Mouse (Mus musculus): Measurements from ENCODE around the gene Pkhd1.
"Not testable (repeated sequence)": the region's sequence is repeated elsewhere in the genome, so short reads cannot be mapped to it uniquely, and the experiment has no call there.

The Pkhd1 gene

DNA sequence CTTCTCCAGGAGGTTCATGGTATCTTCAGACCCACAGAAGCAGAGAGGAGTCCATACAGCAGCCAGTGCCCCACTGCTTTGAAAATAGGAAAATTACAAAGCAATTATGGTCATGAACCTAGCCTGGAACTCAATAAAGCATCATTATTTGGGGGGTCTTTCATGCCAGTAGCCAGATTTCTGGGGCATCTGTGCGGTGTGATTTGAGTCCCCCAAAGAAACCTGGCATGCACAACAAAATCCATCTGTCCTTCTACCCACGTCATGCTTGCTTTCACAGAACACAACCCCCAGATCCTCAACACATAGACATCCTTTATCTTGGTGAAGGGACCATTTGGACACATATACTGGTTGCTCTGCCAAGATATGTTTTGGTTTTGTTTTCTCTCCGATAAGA lies 316.2 kb downstream of the Pkhd1 start:
- DNase-seq (ENCODE audit: low spot score), result no peak

GRCm38 (mm10) chr1:20288696-20289095 lies 329.2 kb downstream of the Pkhd1 start:
- DNase-seq (ENCODE audit: low spot score), result no peak

DNA sequence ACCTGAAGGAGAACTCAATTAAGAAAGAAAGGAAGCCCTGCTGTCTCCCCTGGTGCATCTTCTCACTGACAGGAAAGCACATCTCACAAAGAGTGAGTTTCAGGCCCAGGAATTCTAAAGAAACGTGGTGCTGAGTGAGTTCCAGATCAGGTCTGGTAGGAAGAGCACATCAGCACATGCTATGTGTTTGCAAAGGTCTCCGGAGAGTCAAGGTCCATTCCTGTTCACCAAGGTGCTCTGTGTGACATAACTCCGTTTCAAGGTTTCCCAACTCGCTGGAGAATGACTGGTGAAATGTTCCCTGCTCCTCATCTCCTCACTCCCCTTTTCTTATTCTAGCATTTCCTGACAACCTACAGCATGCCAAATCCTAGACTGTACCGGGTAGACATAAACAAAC lies 357.5 kb downstream of the Pkhd1 start:
- DNase-seq (ENCODE audit: low spot score), result no peak

- DNase-seq (ENCODE audit: low spot score), result no peak
Measured at GRCm38 (mm10) chr1:20248169-20248568, 369.7 kb downstream of the Pkhd1 start.

DNA sequence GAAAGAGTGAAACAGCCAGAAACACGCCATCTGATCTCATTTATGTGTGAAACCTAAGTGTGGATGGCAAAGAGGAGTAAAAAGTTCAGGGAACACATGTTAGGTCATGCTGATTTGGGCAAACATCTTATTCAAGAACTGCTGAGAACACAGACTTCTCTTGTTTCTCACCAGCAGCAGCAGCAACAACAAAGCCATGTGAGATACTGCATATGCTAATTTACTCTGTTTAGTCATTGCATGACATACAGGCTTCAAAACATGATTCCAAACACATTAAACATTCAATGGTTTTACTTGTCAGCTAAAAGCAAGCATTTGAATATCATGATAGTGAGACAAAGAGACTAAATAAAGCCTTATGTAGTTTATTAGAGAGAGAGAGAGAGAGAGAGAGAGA lies 401.2 kb downstream of the Pkhd1 start:
- DNase-seq (ENCODE audit: low spot score), result no peak

DNA sequence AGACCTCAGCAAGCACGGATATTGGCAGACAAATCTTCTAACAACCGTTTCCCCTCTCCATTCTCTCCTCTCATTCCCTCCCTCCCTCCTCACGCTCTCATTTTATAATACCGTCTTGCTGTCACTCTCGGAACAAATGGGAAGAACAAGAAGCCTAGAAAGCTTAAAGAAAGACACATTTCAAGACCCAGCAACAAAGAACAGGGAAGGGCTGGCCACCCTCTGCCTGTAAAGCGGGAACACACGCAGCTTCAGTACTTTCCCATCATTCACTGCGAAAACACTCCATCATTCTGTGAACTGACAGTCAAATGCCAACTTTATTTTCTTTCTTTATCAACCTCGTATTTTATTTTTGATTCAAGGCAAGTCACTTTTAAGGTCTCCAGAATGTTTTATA lies 427.4 kb downstream of the Pkhd1 start:
- no peak for DNase-seq (ENCODE audit: low spot score)

- no peak for DNase-seq (ENCODE audit: low spot score)
Measured at GRCm38 (mm10) chr1:20180157-20180556, 437.7 kb downstream of the Pkhd1 start.

DNA sequence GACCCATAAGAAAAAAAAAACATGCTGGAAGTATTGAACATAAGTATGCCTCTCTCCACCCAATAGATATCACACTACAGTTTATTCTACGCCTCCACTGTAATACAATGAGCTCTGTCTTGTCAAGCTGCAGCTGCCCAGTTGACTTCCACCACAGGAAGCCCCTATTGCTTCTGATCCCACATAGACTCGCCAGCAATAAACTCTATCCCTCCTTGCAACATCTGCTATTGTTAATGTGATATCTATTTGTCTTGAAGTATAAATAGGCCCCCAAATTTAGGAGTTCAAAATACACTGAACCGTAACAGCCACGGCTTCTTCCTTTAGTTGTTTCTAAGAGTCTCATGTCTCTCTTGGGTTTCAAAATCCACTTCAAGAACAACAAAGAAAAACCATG lies 446.7 kb downstream of the Pkhd1 start:
- no peak for DNase-seq (ENCODE audit: low spot score)

DNA sequence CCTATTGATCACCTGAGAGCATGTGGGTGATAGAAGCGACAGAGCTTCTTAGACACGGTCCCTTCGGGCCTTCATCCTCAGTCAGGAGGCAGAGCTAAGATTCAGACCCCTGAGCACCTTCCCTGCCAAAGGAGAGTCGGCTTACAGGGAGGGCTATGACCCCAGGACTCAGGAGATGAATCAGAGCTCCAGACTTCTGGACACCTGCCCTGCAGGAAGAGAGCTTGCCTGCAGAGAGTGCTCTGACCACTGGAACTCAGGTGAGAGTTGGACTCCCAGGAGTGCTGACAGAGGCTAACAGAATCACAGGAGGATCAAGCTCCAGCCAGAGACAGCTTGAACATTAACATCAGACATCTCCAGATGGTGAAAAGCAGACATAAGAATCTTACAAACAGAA lies 467.2 kb downstream of the Pkhd1 start:
- not testable (repeated sequence) for DNase-seq (ENCODE audit: low spot score)

- no peak for DNase-seq (ENCODE audit: low spot score)
Measured at GRCm38 (mm10) chr1:20150016-20150415, 467.8 kb downstream of the Pkhd1 start.

- no peak for DNase-seq (ENCODE audit: low spot score)
Measured at GRCm38 (mm10) chr1:20136205-20136604, 481.7 kb downstream of the Pkhd1 start.

DNA sequence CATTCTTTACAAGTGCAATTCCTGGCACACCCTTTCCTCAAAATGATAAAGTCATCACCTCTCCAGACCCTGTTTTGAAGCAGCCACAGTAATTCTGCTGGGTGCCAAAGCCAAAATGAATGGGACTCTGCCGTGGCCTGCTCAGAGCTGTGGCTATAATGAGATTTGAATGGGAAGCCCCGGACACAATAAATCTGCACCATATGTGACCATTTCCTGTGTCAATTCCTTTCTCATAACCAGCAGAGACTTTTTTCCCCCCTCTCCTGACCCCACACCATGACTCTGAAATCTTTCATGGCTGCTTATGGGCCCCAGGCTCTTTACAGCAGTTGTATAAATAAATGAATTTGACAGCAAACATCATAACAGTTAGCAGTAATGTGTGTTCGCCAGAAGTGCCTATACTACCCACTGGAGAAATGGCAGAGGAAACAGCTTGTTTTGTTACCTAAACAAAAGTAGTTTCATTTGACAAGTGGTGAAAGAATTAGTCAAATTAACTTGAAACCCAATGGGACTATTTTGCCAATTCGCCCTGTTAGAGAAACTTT lies 482.7 kb downstream of the Pkhd1 start:
- DNase-seq (ENCODE audit: low spot score), result no peak

- DNase-seq (ENCODE audit: low spot score), result peak; percentile 0
Measured at GRCm38 (mm10) chr1:20133636-20134035, 484.2 kb downstream of the Pkhd1 start.

DNA sequence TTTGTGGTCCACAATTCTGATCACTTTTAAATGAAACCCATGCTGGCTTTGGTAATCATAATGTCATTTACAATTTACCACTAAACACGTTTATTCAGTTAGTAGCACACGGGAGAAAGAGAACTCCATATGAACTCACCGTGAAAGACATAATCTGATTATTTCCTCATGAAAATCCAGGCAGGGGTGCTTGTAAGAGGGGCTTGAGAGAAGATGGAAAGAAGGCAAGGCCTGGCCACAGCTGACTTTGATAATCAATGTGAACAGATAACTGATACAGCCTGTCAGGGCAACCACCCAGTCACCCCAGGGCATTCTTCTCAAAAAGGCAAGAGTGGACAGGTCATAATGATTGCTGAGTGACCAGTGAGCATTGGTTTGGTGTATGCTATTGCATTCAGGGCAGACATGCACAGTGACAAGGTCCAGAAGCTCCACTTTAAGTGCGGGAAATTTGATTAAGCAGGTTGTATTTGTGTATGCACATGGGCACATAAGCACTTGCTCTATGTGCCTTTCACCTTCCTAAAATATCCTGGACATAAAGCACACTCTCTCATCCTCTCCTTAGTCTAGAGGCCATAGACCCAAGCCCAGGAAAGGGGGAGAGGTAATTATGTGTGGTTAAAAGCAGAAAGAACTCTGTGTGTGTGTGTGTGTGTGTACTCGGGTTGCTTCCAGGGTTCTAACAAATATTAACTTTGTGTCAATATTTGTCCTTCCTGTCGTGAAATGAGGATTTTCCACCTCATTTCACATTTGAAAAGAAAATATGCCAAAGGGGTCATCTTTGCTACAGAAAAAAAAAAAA lies 485.9 kb downstream of the Pkhd1 start:
- DNase-seq (ENCODE audit: low spot score), result no peak

- no peak for DNase-seq (ENCODE audit: low spot score)
Measured at GRCm38 (mm10) chr1:20117331-20117730, 500.5 kb downstream of the Pkhd1 start.

GRCm38 (mm10) chr1:20069733-20070132 lies 548.1 kb downstream of the Pkhd1 start:
- DNase-seq (ENCODE audit: low spot score), result no peak

DNA sequence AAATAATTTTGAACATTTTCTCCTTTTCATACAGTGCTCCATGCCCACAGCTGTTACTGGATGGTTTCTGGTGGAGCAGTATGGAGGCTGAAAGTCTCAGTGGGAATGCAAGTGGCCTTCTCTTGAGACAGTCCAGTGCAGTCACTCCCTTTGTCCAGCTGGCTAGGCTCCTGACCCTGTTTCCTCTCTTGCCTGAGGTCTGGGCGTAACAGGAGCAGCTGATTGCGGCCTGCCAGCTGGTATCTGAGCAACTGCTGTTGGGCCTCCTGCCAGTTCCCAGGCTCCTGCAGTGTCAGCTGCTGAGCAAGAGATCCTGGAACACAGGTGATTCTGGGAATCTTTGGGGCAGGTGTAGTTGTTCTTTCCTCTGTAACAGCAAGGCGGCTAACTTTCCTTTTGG lies 559.6 kb downstream of the Pkhd1 start:
- no peak for DNase-seq (ENCODE audit: low spot score)

DNA sequence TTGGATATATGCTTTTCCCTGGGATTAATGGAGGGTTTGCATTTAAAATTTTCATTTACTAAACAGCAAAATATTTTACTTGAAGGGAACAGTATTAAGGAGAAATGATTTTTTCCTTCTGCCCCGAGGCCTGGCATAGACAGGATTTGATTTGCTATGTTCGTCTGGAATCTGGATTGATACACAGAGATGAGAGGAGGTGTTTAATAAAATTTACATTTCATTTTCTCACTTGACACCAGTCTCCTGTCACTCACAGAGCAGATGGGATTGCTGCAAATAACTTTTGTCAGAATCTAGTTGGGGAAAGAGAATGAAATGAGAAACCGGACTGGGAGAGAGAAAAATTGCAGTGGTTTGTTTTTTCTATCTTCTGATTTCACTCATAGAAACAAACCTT lies 578.5 kb downstream of the Pkhd1 start:
- DNase-seq (ENCODE audit: low spot score), result no peak

- DNase-seq (ENCODE audit: low spot score), result no peak
Measured at GRCm38 (mm10) chr1:20035277-20035676, 582.6 kb downstream of the Pkhd1 start.

DNA sequence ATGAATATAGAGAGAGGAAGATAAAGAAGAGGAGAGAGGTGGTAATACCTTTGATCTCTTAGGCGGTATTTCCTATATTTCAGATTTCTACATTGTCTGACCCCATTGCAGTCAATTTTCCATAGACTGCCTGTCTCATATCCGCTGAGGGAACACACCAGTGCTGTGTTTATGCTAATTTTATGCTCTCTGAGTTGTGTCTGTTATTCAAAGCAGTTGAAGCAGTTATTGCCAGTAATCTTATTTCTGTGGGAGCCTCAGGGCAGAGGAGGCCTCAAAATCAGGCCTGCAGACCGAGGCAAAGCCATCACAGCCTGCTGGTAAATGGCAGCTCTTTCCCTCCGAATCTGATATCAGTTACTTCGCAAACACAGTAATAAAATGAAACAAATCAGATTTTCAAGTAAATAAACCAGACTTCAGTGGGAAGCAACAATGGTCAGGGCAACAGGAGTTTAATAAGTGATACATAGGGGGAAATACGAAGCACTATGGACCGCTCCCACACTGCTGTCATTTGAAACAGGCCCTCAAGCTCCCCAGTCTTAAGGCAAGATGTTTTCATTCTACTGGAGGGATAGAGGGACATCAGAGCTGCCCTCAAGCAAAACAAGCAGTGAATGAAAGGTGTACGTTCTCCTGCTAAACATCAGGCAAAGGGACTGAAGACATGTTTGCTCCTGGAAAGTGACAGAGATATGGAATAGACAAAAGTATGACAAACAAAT lies 599.5 kb downstream of the Pkhd1 start:
- DNase-seq (ENCODE audit: low spot score), result no peak

GRCm38 (mm10) chr1:20017619-20018018 lies 600.2 kb downstream of the Pkhd1 start:
- no peak for DNase-seq (ENCODE audit: low spot score)
